Mouse (Mus musculus): ENCODE measurements around the gene Fam214a. TPM values are rescaled to one million over a fixed set of nuclear protein-coding genes. Genes with fewer than 3 reads are reported as not detected.

The Fam214a gene
- polyA plus RNA-seq, 1 experiment from 2014 or later = 1.6 TPM

- no peaks in the 10 kb centered on the region for H3K9me3 ChIP-seq (replicated peaks)
- H3K4me1 ChIP-seq (replicated peaks) = peaks cover 20% of the 10 kb centered on the region
- no peak within 1 kb of the TSS for H3K27ac ChIP-seq
- ATAC-seq (ENCODE audit: low read depth) = no peak
- peak within 1 kb of the TSS; percentile 73 for H3K9ac ChIP-seq
- H3K36me3 ChIP-seq = no peaks in the 10 kb centered on the region
- H3K27me3 ChIP-seq = peaks cover 38% of the 10 kb centered on the region
- DNase-seq = no peak
- H3K4me2 ChIP-seq = peak within 1 kb of the TSS; percentile 95
- H3K4me3 ChIP-seq (replicated peaks) = peak within 1 kb of the TSS; percentile 70
- 24% methylated on average over 23 of the region's 23 CpGs for WGBS (ENCODE audit: insufficient replicate concordance)
Observed at GRCm38 (mm10) chr9:75070457-75071028, 117.9 kb downstream of the Fam214a start, which contains the start of gene Myo5a. Myo5a (plus strand) TSS chr9:75071015.

GRCm38 (mm10) chr9:75071029-75071705 is 118.5 kb downstream of the Fam214a start:
- Histone ChIP-seq H3K4me1 (replicated peaks) (peaks cover 20% of the 10 kb centered on the region), H3K27me3 (peaks cover 38% of the 10 kb centered on the region), H3K36me3 (no peaks in the 10 kb centered on the region), H3K9ac (peak overlapping the region; percentile 73), H3K4me2 (peak overlapping the region; percentile 95), H3K4me3 (replicated peaks) (peak overlapping the region; percentile 70), H3K9me3 (replicated peaks) (no peaks in the 10 kb centered on the region), H3K27ac (no peak overlapping the region)
- ATAC-seq (ENCODE audit: low read depth) = peak; percentile 99
- DNase-seq = peak; percentile 60
- under 1% methylated on average over 65 of the region's 92 CpGs for WGBS (ENCODE audit: insufficient replicate concordance)

DNA sequence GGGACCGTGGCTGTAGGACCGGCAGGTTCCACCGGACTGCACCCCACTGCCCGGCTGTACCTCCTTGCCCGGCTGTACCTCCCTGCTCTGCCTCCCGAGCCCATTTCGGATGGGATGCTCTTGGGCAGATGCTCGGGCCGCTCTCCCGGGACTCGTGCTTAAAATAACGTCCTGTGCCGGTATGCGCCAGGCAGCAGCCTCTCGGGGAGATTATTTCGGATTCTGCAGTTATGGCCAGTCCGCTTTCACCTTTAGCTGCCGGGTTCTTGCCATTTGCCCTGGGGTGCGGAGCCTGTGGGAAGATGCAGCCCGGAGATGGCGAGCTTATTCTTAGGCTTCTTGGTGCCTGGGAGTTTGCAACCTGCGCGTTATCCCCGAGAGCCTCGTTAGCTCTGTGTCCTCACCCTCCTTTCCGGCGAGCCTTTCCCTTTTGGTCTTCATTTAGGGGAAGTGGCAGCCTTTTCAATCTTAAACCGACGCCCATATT is 119.1 kb downstream of the Fam214a start:
- peak overlapping the region; percentile 70 for H3K4me3 ChIP-seq (replicated peaks)
- H3K27ac ChIP-seq = no peak overlapping the region
- peak overlapping the region; percentile 73 for H3K9ac ChIP-seq
- peaks cover 38% of the 10 kb centered on the region for H3K27me3 ChIP-seq
- no peak for DNase-seq
- no peaks in the 10 kb centered on the region for H3K9me3 ChIP-seq (replicated peaks)
- no peak; the same call in 1 of the 2 replicates for ATAC-seq (ENCODE audit: low read depth)
- H3K4me1 ChIP-seq (replicated peaks) = peaks cover 20% of the 10 kb centered on the region
- H3K36me3 ChIP-seq = no peaks in the 10 kb centered on the region
- H3K4me2 ChIP-seq = peak overlapping the region; percentile 95
- under 1% methylated on average over 29 of the region's 29 CpGs for WGBS (ENCODE audit: insufficient replicate concordance)

GRCm38 (mm10) chr9:75072361-75072760 is 119.7 kb downstream of the Fam214a start:
- Histone ChIP-seq H3K4me3 (replicated peaks) (peak overlapping the region; percentile 70), H3K4me1 (replicated peaks) (peaks cover 20% of the 10 kb centered on the region), H3K9me3 (replicated peaks) (no peaks in the 10 kb centered on the region), H3K27ac (no peak overlapping the region), H3K27me3 (peaks cover 38% of the 10 kb centered on the region), H3K9ac (no peak overlapping the region), H3K4me2 (peak overlapping the region; percentile 95), H3K36me3 (no peaks in the 10 kb centered on the region)
- WGBS (ENCODE audit: insufficient replicate concordance) = 52% methylated on average over 3 of the region's 3 CpGs
- DNase-seq (no peak), ATAC-seq (ENCODE audit: low read depth) (no peak)

DNA sequence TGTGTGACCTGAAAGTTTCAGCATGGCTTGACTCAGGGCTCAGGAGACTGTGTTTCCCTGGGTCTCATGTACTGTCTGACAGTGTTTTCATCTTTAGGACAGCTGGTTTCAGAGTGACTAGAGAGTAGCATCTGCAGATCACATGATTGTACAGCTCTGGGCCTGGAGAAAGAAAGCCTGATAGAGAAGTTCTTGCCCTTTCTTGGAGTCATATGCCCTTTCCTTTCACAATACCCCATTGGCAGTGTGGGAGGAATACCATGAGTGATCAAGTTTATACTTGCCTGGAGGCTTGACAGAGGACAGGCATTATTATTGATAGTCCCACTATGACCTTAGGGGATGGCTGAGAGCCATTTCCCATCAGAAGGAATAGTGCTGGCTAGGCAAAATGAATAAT is 124.5 kb downstream of the Fam214a start:
- H3K27ac ChIP-seq = no peak overlapping the region
- 0 out of 2 replicates have a peak, but pooled peaks cover under 1% of the 10 kb centered on the region for H3K4me1 ChIP-seq (replicated peaks)
- no peaks in the 10 kb centered on the region for H3K9me3 ChIP-seq (replicated peaks)
- DNase-seq (no peak), ATAC-seq (ENCODE audit: low read depth) (no peak)
- no peak overlapping the region for H3K9ac ChIP-seq
- H3K36me3 ChIP-seq = no peaks in the 10 kb centered on the region
- peaks cover 13% of the 10 kb centered on the region for H3K27me3 ChIP-seq
- no peak overlapping the region for H3K4me3 ChIP-seq (replicated peaks)
- H3K4me2 ChIP-seq = no peak overlapping the region

Other genes with a start within 250 kb of the Fam214a start
- gene Onecut1, start 91.0 kb upstream of the Fam214a start, polyA plus RNA-seq (2015; fragmentation: Nextera tagmentation; extraction: Ambion mirVana) = 1.2 and 1.6 TPM in 2 replicates
- gene Arpp19, start 84.7 kb downstream of the Fam214a start, polyA plus RNA-seq (2015; fragmentation: Nextera tagmentation; extraction: Ambion mirVana) = 196 and 229 TPM in 2 replicates
- gene Myo5a, start 118.1 kb downstream of the Fam214a start, polyA plus RNA-seq (2015; fragmentation: Nextera tagmentation; extraction: Ambion mirVana) = 1.4 and 2.1 TPM in 2 replicates